Mouse (Mus musculus) small intestine, adult 2 months (tissue): ENCODE measurements around the gene Dennd2d. TPM values are rescaled to one million over a fixed set of nuclear protein-coding genes. Genes with fewer than 3 reads are reported as not detected.

Source experiments
- H3K27ac ChIP-seq: fragments of 200-500 bp; 2 replicates; pipeline ENCODE4 v1.5.1; 2012; ENCODE audit warnings: low read depth, low read length, control low read depth, inconsistent platforms; ENCODE audit not compliant: insufficient read depth
- H3K27me3 ChIP-seq: fragments of 200-500 bp; 2 replicates; pipeline ENCODE4 v1.6.1; 2012; ENCODE audit warnings: mild to moderate bottlenecking, moderate library complexity, low read length, inconsistent platforms; ENCODE audit not compliant: control insufficient read depth, insufficient read depth
- H3K36me3 ChIP-seq: fragments of 200-500 bp; 2 replicates; pipeline ENCODE4 v1.6.1; 2012; ENCODE audit warnings: mild to moderate bottlenecking, low read length, control low read depth, inconsistent platforms; ENCODE audit not compliant: control insufficient read depth, insufficient read depth
- H3K4me1 ChIP-seq: fragments of 200-500 bp; 2 replicates; pipeline ENCODE4 v1.6.1; 2012; ENCODE audit warnings: low read length, inconsistent platforms, mixed read lengths; ENCODE audit not compliant: control insufficient read depth, insufficient read depth, insufficient read length
- H3K4me3 ChIP-seq: fragments of 200-500 bp; 2 replicates; pipeline ENCODE4 v1.5.1; 2012; ENCODE audit warnings: low read depth, mild to moderate bottlenecking, control low read depth, inconsistent platforms, low read length, moderate library complexity
- CTCF ChIP-seq: fragments of 200-500 bp; IDR thresholded peaks from 2 replicates; pipeline ENCODE4 v1.5.1; 2012; ENCODE audit warnings: low read depth, mild to moderate bottlenecking, control low read depth, inconsistent platforms, low read length, moderate library complexity, mixed read lengths; ENCODE audit not compliant: insufficient replicate concordance, insufficient read length; ENCODE audit errors: extremely low read depth
- POLR2A ChIP-seq: fragments of 200-500 bp; IDR thresholded peaks from 2 replicates; pipeline ENCODE4 v1.6.1; 2012; ENCODE audit warnings: low read depth, mild to moderate bottlenecking, control low read depth, inconsistent platforms, low read length, moderate library complexity
- WGBS: fragments of 180-500 bp; shearing (Covaris S2); methylation state at CpG from one replicate; pipeline ENCODE4 v1.1.7; 2018; 5-methylcytosine and 5-hydroxymethylcytosine counted together
- polyA plus RNA-seq: library from polyadenylated mRNA; depleted of rRNA; stranded (reverse); fragments of >200 nt; gene quantifications from 2 replicates; pipeline ENCODE4 v1.2.3, GENCODE M21; 2012; rRNA removed

Gene Dennd2d
- polyA plus RNA-seq: 9.1 and 16.7 TPM in 2 replicates

DNA sequence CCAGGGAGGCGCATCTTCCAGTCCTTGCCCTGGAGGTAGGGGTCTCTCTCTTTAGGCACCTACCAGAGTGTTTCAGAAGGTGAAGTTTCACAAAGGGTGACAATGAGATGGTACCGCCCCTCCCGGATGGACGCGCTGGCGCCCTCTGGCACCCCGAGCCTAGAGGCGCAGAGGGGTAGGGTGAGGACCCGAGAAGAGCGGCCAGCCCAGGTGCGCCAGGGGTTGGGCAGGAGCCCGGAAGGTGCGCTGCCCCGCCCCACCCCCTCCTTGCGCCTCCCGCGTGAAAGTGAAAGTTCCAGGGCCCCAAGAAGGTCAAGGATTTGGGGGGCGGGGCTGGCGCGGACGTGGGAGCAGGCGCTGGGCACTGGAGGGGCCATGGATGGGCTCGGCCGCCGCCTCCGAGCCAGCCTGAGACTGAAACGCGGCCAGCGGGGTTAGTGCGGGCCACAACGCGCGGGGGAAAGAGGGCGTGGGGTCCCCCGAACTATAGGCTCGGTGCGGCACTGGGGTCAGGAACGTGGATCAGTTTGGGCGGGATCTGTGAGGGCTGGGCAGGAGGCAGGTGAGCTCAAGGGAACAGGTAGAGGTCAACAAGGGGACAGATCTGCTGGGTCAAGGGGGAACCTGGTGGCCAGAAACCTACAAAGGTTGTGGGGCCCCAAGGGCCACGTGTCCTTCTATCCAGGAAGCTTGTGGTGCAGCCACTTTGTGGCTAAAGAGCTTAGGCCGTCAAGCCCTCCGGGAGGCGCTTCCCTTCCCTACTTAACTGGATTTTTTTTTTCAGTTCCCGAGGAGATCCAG is at the start of gene Dennd2d:
Dennd2d (plus strand) TSS at position 125 of the 801 bp plus-strand sequence.
- Histone ChIP-seq H3K36me3 (no peaks in the 10 kb centered on the region; the same call in 1 of the 2 replicates), H3K4me3 (peak within 1 kb of the TSS; percentile 86), H3K27me3 (no peaks in the 10 kb centered on the region), H3K4me1 (peaks cover 20% of the 10 kb centered on the region; the same call in 1 of the 2 replicates), H3K27ac (peak within 1 kb of the TSS; percentile 97)
- WGBS: 1% methylated on average over 44 of the region's 44 CpGs
- TF ChIP-seq POLR2A: no peak
- TF ChIP-seq CTCF: peak; percentile 21; the same call in 1 of the 2 replicates

GRCm38 (mm10) chr3:106448571-106448970 is 33.6 kb upstream of the Dennd2d start:
- H3K27ac ChIP-seq: no peak overlapping the region
- no peaks in the 10 kb centered on the region for H3K4me1 ChIP-seq
- H3K4me3 ChIP-seq: no peak overlapping the region
- H3K36me3 ChIP-seq: no peaks in the 10 kb centered on the region
- no peaks in the 10 kb centered on the region for H3K27me3 ChIP-seq
- TF ChIP-seq POLR2A (no peak), CTCF (no peak)

GRCm38 (mm10) chr3:106448995-106449394 is 33.2 kb upstream of the Dennd2d start:
- Histone ChIP-seq H3K27ac (no peak overlapping the region), H3K4me3 (no peak overlapping the region), H3K4me1 (no peaks in the 10 kb centered on the region), H3K36me3 (no peaks in the 10 kb centered on the region), H3K27me3 (no peaks in the 10 kb centered on the region)
- no peak for TF ChIP-seq POLR2A
- TF ChIP-seq CTCF: no peak

DNA sequence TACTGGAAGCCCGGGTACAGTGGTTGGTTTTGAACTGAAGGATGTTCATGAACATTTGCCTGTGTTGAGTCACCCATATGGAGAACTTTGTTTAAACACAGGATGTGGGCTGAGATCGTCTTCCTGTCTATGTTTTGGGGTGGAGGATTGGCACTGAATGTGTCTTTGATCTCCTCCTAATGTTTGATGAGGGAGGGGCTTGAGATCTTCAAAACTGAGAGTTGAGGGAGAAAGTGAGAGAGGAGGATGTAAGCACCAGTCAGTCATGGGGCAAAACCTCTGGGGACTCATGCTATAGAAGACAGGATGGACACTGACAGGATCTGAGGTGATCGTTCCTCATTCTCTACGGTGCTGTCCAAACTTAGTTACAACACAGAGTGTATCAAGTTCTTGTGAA is 32.6 kb upstream of the Dennd2d start:
- Histone ChIP-seq H3K36me3 (no peaks in the 10 kb centered on the region), H3K4me3 (no peak overlapping the region), H3K27me3 (no peaks in the 10 kb centered on the region), H3K27ac (no peak overlapping the region), H3K4me1 (no peaks in the 10 kb centered on the region)
- 59% methylated on average over 4 of the region's 4 CpGs for WGBS
- TF ChIP-seq POLR2A: no peak
- TF ChIP-seq CTCF: no peak

DNA sequence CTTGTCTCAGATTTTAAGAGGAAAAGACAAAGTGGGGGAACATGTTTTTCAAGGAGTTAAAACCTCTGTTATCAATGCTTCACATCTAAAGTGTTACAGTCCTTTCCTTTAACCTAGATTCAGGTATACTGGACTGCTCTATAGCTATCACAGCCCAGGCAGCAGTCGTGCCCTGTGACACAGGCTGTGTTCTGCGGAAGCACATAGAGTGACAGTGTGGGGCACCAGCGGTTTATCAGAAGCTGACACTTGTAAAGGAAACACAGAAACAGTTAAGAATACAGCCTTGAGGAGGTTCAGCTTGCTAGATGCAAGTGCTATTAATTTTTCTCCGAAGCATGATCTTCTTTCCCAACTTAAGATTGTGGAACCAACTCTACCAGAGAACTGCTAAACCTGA is 29.6 kb upstream of the Dennd2d start:
- Histone ChIP-seq H3K36me3 (no peaks in the 10 kb centered on the region), H3K4me1 (no peaks in the 10 kb centered on the region), H3K27me3 (no peaks in the 10 kb centered on the region), H3K27ac (no peak overlapping the region), H3K4me3 (no peak overlapping the region)
- TF ChIP-seq POLR2A (no peak), CTCF (no peak)
- 79% methylated on average over 4 of the region's 4 CpGs for WGBS

DNA sequence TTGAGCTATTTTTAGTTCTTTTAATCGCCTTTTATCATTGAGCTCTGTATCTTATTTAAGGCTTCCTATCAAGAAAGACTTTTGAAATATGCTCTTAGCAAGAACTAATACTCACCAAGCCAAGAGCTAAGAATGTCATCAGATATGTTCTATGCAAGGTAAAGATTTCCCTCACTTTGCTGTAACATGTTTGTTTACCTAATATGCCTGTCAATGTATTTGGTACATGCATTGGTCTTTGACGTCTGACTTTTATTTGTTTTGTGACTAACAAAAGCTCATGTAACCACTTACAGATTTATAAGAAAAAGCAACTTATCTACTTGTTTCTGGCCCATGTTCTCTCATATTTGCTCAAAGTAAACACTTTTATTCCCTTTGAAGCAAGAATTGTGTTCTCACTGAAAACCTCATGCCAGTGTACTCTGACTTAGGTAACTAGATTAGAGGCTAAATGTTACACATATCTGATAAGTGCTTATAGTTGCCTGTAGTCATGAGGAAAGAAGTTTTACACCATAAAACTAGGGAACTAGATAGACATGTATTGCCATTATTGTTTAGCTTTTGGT is 24.8 kb upstream of the Dennd2d start:
- Histone ChIP-seq H3K4me3 (no peak overlapping the region), H3K4me1 (no peaks in the 10 kb centered on the region), H3K36me3 (no peaks in the 10 kb centered on the region), H3K27me3 (no peaks in the 10 kb centered on the region), H3K27ac (no peak overlapping the region)
- no peak for TF ChIP-seq CTCF
- 59% methylated on average over 2 of the region's 2 CpGs for WGBS

GRCm38 (mm10) chr3:106462059-106462470 is 20.1 kb upstream of the Dennd2d start:
- no peak overlapping the region for H3K4me3 ChIP-seq
- WGBS: 63% methylated on average over 2 of the region's 2 CpGs

More at GRCm38 (mm10) chr3:106462059-106462470, 20.1 kb upstream of the Dennd2d start:
- Histone ChIP-seq H3K27ac (no peak overlapping the region; the same call in 1 of the 2 replicates), H3K36me3 (no peaks in the 10 kb centered on the region), H3K4me1 (no peaks in the 10 kb centered on the region), H3K27me3 (no peaks in the 10 kb centered on the region)
- TF ChIP-seq POLR2A: no peak
- TF ChIP-seq CTCF: no peak
